Mouse (Mus musculus) embryonic fibroblast, embryonic 13.5 days (primary cell): ENCODE data around the gene Rnase10. TPM values are rescaled to one million over a fixed set of nuclear protein-coding genes. Genes with fewer than 3 reads are reported as not detected.
"Not testable (repeated sequence)": the region's sequence is repeated elsewhere in the genome, so short reads cannot be mapped to it uniquely, and the experiment has no call there.

Source experiments
- H3K27ac ChIP-seq: 2 replicates; pipeline ENCODE4 v1.5.1; 2012; ENCODE audit warnings: low read length, control low read depth, inconsistent platforms; ENCODE audit not compliant: insufficient read depth
- H3K4me1 ChIP-seq: 2 replicates; pipeline ENCODE4 v1.6.1; 2011; ENCODE audit warnings: low read length; ENCODE audit not compliant: control insufficient read depth, insufficient read depth
- H3K4me3 ChIP-seq: 2 replicates; pipeline ENCODE4 v1.5.1; 2011; ENCODE audit warnings: mild to moderate bottlenecking, control low read depth, low read length; ENCODE audit not compliant: insufficient read depth
- CTCF ChIP-seq: IDR thresholded peaks from 2 replicates; pipeline ENCODE4 v1.5.1; 2011; ENCODE audit warnings: mild to moderate bottlenecking, control low read depth, low read length, moderate library complexity, borderline replicate concordance; ENCODE audit not compliant: insufficient read depth
- POLR2A ChIP-seq: IDR thresholded peaks from 2 replicates; pipeline ENCODE4 v1.6.1; 2011; ENCODE audit warnings: low read depth, mild to moderate bottlenecking, control low read depth, low read length, moderate library complexity
- polyA plus RNA-seq: library from polyadenylated mRNA; stranded (reverse); fragments of >200 nt; gene quantifications from 2 replicates; pipeline ENCODE4 v1.2.4, GENCODE M21; 2011; ENCODE audit warnings: low read depth; ENCODE audit not compliant: missing spikeins, insufficient read length

Gene Rnase10
- polyA plus RNA-seq, 1 experiment, result 0.68 TPM

DNA sequence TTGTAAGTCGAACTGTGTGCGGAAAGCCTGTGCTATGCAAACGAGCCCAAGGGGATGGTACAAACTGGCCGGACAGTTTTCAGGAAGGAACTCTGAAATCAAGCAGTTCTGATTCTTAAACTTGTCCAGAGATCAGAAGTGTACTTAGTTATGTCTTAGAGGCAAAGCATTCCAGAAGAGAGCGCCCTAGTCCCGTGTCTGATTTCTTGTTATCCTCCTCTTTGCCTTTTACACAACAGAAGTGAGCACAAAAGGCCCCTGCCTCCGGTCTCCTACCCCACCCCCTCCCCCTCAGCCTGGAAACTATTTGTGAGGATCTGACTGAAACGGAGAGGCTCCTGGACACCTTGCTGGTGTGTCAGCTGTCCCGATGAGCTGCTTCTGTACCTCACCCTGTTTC is 30.9 kb upstream of the Rnase10 start:
- no peak overlapping the region for H3K27ac ChIP-seq
- no peak overlapping the region for H3K4me3 ChIP-seq
- H3K4me1 ChIP-seq, result no peaks in the 10 kb centered on the region
- TF ChIP-seq POLR2A, result no peak
- no peak for TF ChIP-seq CTCF

DNA sequence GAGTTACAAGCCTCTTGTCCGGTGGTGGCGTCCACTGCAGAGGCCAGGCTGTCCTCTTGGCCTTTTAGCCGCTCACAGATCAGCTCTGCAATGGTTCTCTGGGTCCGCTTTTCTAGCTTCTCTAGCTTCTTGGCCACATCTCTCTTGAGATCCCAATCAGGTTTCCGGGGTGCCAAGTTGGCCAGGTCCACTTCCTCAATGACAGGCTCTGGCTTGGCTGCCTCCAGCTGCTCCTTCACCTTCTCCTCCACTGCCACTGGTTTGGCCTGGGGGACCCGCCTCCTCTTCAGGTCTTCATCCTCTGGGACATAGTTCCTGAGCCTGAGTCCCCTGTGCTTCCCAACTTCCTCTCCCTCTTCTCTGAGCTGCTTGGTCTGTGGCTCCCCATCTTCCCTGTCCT is 29.1 kb upstream of the Rnase10 start:
- H3K4me1 ChIP-seq, result not testable (repeated sequence)

DNA sequence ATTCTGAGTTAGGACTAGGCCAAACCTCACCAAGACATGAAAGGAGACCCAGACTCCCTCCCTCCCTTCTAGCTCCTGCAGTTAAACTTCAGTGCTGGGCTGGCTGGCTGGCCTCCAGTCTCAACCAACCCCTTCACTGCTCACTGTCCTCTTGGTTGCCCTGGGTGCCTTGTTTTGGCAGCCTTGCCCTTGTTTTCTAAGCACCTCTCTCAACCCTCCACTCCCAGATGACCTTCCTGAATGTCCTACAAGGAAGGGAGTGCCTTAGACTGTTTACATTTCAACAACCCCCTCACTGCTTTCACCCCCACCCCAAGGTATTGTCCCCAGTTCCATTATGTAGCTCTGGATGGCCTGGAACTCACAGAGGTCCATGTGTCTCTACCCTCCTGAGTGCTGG is 27.9 kb upstream of the Rnase10 start:
- Histone ChIP-seq H3K4me3 (no peak overlapping the region), H3K27ac (no peak overlapping the region), H3K4me1 (no peaks in the 10 kb centered on the region)
- no peak for TF ChIP-seq POLR2A

More for the DNA sequence above, 29.1 kb upstream of the Rnase10 start:
- not testable (repeated sequence) for H3K27ac ChIP-seq, H3K4me3 ChIP-seq

DNA sequence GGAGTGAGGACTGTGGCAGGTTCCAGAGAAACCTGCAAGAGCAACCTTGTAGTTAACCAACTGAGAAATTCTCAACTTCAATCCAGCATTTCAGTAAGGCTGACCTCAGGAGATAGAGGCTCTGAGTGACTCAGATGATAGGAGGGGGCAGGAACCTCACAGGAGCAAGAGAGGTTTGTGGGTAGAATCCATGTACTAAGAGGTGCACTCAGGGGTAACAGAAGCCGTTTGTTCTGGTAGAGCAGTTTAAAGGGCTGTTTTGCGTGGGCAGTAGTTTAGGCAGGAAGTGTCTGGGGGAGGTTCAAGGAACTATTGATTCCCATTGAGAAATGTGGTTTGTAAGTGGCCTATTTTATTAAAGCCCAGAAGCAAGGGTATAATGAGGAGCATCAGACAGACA is 26.3 kb upstream of the Rnase10 start:
- Histone ChIP-seq H3K4me3 (no peak overlapping the region), H3K27ac (no peak overlapping the region), H3K4me1 (no peaks in the 10 kb centered on the region)
- no peak for TF ChIP-seq CTCF
- TF ChIP-seq POLR2A, result no peak

DNA sequence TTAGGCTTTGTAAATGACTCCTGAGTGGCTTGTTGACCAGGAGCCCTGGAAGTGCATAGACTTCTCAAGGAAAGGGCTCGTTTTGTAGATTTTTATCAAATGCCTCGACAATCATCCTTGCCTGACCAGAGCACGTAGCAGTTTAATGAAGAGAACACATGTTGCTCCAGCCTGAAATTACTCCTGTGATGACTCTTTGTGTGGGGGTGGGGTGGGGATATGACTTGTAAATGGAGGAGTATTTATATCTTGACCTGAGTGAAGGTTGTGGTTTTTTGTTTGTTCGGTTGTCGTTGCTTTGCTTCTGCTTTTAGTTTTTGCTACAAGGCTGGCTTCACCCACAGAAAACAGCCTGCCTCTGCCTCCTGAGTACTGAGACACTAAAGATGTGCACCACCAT is 25.7 kb upstream of the Rnase10 start:
- Histone ChIP-seq H3K4me3 (no peak overlapping the region), H3K27ac (no peak overlapping the region), H3K4me1 (no peaks in the 10 kb centered on the region)
- TF ChIP-seq POLR2A, result no peak
- no peak for TF ChIP-seq CTCF

DNA sequence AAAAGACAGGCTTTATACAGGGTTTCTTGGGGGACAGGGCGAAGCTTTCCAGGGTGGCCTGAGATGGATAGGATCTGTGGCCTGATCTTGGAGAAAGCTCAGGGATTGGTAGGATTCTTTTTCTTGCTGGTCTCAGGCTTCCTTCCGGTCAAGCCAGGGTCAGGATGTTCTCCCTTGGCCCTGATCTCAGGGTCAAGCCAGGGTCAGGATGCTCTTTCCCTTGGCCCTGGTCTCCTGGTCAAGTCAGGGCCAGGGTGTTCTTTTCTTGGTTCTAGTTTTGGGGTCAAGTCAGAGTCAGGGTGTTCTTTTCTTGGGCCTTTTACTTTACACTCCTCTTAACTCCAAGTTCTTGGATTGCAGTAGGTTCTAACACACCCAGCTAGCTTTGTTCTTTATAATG is 19.9 kb upstream of the Rnase10 start:
- TF ChIP-seq POLR2A, result no peak
- TF ChIP-seq CTCF, result no peak
- H3K4me3 ChIP-seq, result no peak overlapping the region
- H3K27ac ChIP-seq, result no peak overlapping the region

DNA sequence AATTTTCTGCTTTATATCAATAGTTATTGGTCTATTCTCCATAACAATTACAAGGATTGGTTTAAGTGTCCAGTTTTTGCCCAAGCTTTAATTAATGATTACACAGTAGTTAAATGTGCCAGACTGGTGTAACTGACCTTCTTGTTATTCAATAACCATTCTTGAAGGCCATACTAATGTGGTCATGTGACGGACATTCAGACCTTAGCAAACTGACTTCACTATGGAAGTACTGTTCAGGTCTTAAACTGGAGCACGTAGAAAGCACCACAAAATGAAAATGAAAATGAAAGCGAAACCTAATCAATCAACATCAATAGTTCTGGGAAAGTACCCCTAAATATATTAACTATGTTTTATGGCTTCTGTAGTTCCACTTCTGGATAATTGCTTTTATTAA is 16.5 kb upstream of the Rnase10 start:
- H3K4me1 ChIP-seq, result no peaks in the 10 kb centered on the region
- TF ChIP-seq CTCF (no peak), POLR2A (no peak)
- H3K27ac ChIP-seq, result no peak overlapping the region
- H3K4me3 ChIP-seq, result no peak overlapping the region

More for the DNA sequence above, 19.9 kb upstream of the Rnase10 start:
- no peaks in the 10 kb centered on the region for H3K4me1 ChIP-seq

DNA sequence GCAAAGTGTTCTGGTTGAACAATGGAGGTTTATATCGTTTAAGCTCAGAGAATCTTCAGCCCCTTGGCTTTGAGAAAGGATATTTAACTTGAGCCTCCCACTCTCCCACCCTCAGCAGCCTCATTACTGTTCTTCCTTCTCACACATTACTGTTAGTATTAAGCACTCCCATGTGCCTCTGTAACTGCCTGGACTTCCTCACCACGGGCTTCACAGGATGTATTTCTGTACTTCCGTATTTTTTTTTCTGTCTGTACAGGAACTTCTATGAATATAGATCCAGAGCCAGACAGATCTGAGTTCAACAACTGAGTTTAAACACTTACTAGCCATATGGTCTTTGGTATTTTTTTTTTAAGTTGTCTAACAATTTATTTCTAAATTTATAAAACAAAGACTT is 10.5 kb upstream of the Rnase10 start:
- Histone ChIP-seq H3K27ac (no peak overlapping the region), H3K4me3 (no peak overlapping the region), H3K4me1 (no peaks in the 10 kb centered on the region)
- no peak for TF ChIP-seq CTCF
- TF ChIP-seq POLR2A, result no peak

DNA sequence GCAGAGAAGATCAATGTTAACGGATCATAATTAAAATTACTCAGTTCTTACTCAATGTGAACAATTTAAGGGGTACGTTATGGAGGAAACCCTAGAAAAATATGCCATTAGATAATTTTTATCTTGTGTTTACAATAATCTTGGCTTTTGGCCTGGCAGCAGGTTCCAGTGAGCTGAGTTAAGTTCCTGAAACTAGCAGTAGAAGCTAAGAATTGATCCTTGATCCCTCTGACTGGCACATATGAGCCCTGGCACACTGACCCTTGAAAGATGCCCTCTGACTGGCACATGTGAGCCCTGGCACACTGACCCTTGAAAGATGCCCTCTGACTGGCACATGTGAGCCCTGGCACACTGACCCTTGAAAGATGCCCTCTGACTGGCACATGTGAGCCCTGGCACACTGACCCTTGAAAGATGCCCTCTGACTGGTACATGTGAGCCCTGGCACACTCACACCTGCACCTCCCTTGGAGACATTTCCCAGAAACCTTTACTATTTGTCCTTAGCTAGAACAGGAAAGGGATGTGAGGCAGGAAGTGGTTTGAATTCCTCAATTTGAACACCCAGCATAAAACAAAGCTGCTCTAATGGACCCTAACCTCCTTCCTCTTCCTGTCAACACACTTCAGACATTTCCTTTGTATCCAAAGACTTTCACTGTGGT is 9.4 kb upstream of the Rnase10 start:
- Histone ChIP-seq H3K27ac (no peak overlapping the region), H3K4me1 (no peaks in the 10 kb centered on the region), H3K4me3 (no peak overlapping the region)
- TF ChIP-seq POLR2A (no peak), CTCF (no peak)

DNA sequence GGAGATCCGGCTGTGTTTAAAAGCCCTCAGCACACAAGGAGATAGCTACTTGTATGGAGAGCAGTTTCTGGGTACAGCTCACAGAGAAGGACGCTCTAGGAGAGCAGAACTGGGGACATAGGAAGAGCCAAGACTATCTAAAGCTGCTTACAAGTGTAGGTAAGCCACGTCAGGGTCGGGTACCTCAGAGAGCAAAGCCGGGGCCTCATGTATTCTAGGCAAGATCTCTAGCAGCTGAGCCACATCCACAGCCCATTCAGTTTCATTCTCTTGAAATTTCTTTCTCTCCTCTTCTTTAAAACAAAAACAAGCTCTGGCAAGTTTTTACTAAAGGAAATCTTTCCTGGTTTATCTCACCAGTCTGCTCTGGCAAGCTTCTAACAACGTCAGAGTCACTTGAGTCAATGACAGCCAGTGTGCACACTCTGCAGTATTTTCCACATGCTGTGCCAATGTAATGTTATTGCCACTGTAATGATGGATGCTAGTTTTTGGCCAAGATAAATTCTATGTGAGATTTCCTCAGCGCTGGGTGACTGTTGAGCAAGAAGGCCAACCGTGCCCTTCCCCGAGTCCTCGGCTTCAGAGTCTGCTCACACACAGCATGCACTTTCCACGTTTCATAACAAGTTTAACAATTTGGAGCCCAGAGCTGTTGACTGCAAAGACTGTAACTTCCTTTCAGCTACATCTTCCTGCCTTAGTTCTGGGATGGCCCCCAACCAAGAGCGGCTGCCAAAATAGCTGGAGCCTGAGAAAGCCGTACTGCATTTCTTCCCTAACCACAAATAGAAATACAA is 563 bp downstream of the Rnase10 start:
- TF ChIP-seq CTCF (no peak), POLR2A (no peak)
- Histone ChIP-seq H3K4me3 (no peak overlapping the region), H3K4me1 (peaks cover 4% of the 10 kb centered on the region), H3K27ac (peak overlapping the region; percentile 91)

DNA sequence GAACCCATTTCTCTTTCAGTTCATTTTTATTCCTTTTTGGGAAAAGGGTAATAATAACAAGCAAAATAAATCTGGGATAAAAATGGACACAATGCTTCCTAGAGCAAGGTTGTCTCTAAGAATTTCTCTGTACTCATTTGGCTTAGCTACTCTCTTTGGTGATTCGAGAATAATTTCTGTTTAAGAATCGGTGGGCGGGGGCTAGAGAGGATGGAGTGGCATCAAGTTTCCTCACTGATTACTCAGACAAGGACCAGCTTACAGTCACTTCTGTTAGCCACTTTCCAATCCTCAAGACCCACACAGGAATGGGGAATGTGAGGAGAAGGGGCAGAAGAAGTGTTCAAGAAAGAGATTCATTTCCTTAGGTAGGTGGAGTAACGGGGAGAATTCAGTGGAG is 1.2 kb downstream of the Rnase10 start:
- Histone ChIP-seq H3K27ac (peak overlapping the region; percentile 91), H3K4me3 (no peak overlapping the region), H3K4me1 (peaks cover 4% of the 10 kb centered on the region)
- TF ChIP-seq POLR2A, result no peak
- TF ChIP-seq CTCF, result no peak
